Mouse (Mus musculus): Measurements from ENCODE around the gene Dmrtc2. TPM values are rescaled to one million over a fixed set of nuclear protein-coding genes. Genes with fewer than 3 reads are reported as not detected.
"Not testable (repeated sequence)": the region's sequence is repeated elsewhere in the genome, so short reads cannot be mapped to it uniquely, and the experiment has no call there.

Gene Dmrtc2
- polyA plus RNA-seq (2015; fragmentation: Nextera tagmentation; extraction: Ambion mirVana), result 0.30 and 0.47 TPM in 2 replicates

DNA sequence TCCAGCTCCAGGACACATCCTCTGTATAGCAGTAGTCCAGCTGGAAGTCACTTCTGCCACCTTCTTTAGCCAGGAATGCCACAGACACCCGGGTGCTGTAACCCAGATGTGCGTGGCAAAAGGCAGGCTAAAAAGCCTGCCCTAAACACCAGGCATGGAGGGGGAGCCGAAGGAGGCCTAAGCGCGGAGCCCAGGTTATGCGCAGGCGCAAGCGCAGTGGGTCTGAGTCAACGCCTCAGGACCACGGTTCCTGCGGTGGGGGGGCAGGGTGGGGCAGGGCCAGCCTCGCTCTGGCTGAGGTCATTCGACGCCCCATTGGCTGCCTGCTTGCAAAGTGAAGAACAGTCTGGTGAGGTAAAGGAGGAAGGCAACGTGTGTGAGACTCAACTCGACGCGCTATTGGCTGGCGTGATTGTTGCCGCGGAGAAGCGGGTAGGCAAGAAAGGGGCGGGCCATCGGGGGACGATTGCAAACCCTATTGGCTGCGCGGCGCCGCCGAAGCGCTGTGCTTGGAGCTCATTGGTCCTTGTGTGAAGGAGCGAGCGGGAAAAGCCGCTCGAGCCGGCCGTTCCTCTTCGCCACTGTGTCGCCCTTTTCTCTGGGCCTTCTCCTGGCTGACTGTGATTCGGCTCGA lies at the start of gene Dmrtc2, which contains the start of gene Lypd4:
Gene Dmrtc2, plus strand, starts transcription at position 526 of the 634 bp plus-strand sequence.
Gene Lypd4, minus strand, starts transcription at position 410 of the 634 bp plus-strand sequence.
- Histone ChIP-seq H3K4me3 (ENCODE audit: low read length) (no peak within 1 kb of the TSS), H3K9ac (ENCODE audit: low read depth, low read length) (no peak within 1 kb of the TSS), H3K27me3 (replicated peaks; ENCODE audit: control insufficient read depth, insufficient read depth, low read length) (no peaks in the 10 kb centered on the region; the same call in 1 of the 2 replicates), H3K9me3 (ENCODE audit: control insufficient read depth, low read length) (0 out of 2 replicates have a peak, but pooled peaks cover 3% of the 10 kb centered on the region), H3K4me1 (ENCODE audit: control insufficient read depth, insufficient read depth, low read depth, low read length) (no peaks in the 10 kb centered on the region), H3K36me3 (ENCODE audit: control insufficient read depth, insufficient read depth, low read length) (no peaks in the 10 kb centered on the region), H3K4me2 (ENCODE audit: low read length) (peak within 1 kb of the TSS; percentile 25), H3K27ac (ENCODE audit: low read depth, low read length) (no peak within 1 kb of the TSS)
- ATAC-seq, result peak; percentile 50; the same call in 1 of the 2 replicates
- WGBS, result 50% methylated on average over 35 of the region's 41 CpGs

DNA sequence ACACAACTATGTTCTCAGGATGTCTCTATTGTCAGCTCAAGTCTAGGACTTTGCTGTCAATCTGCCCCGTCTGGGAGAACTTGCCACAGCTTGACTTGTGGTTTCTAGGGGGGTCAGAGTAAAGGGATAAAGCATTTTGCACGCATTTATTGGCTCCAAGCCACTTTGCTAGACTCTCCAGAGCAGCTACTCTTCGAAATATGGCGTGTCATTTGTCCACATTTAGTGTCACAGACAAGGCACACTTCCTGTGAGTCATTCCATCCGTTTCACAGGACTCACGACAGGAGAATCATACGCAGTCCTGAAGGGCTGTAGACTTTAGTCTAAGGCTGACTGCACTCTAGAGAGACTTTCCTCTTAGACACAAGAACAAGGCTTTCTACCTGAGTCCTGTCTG lies 45.4 kb upstream of the Dmrtc2 start:
- Histone ChIP-seq H3K4me3 (ENCODE audit: low read length) (no peak overlapping the region), H3K4me1 (ENCODE audit: control insufficient read depth, insufficient read depth, low read depth, low read length) (no peaks in the 10 kb centered on the region), H3K27ac (ENCODE audit: low read depth, low read length) (no peak overlapping the region), H3K36me3 (ENCODE audit: control insufficient read depth, insufficient read depth, low read length) (no peaks in the 10 kb centered on the region), H3K9me3 (ENCODE audit: control insufficient read depth, low read length) (no peaks in the 10 kb centered on the region), H3K9ac (ENCODE audit: low read depth, low read length) (no peak overlapping the region), H3K4me2 (ENCODE audit: low read length) (no peak overlapping the region), H3K27me3 (replicated peaks; ENCODE audit: control insufficient read depth, insufficient read depth, low read length) (no peaks in the 10 kb centered on the region)
- ATAC-seq, result no peak
- 69% methylated on average over 7 of the region's 7 CpGs for WGBS

DNA sequence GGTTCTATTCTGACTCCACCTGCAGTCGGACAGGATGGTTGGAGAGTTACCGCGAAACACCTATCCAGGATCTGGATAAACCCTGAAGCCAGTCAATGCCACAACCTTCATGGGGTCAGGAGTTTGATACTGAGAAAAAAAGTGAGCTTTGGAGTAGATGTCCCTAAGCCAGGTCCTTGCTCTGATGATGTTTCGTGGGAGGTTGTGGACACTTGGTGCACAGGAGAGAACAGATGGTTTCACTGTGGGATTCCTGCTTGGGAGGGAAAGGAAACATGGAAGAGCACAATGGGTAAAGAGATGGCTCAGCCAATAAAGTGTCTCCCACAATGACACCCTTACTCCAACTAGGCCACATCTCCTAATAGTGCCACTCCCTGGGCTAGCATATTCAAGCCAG lies 42.7 kb upstream of the Dmrtc2 start:
- Histone ChIP-seq H3K4me3 (ENCODE audit: low read length) (no peak overlapping the region), H3K9me3 (ENCODE audit: control insufficient read depth, low read length) (no peaks in the 10 kb centered on the region), H3K27me3 (replicated peaks; ENCODE audit: control insufficient read depth, insufficient read depth, low read length) (no peaks in the 10 kb centered on the region), H3K36me3 (ENCODE audit: control insufficient read depth, insufficient read depth, low read length) (no peaks in the 10 kb centered on the region), H3K4me1 (ENCODE audit: control insufficient read depth, insufficient read depth, low read depth, low read length) (no peaks in the 10 kb centered on the region), H3K4me2 (ENCODE audit: low read length) (no peak overlapping the region), H3K9ac (ENCODE audit: low read depth, low read length) (no peak overlapping the region), H3K27ac (ENCODE audit: low read depth, low read length) (no peak overlapping the region)
- no peak for ATAC-seq
- 89% methylated on average over 4 of the region's 4 CpGs for WGBS

DNA sequence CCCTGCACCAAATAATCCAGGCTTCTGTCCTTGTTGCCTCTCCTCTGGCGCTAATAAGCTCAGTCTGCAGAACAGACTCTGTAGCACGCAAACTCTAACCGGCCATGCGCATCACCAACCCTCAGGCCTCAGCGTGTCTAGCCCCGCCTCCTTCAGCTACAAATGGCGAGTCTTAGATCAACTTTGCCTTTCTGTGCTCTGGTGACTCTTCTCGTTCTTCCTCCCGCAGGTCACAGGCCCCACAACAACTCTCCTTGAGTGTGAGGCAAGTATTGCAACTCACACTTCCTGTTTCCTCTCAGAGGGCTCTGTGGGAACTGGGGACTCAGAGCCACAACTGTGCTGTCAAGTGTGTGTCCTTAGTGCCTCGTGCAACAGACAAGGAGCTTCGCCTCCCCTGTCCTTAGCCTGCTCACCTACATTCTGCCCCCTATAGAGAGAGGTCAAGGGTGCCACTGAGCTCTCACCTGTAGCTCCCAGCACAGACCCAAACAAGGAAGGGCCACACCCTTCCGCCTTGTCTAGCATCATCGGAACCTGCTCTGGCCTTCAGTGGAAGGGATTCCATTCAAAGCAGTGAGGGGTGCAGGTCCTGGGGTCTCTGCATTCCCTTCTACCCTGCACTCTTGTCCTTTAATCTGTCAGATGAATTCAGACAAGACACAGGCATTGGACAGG lies 31.0 kb upstream of the Dmrtc2 start:
- ATAC-seq; H3K27ac ChIP-seq (ENCODE audit: low read depth, low read length); H3K4me3 ChIP-seq (ENCODE audit: low read length); H3K9ac ChIP-seq (ENCODE audit: low read depth, low read length); H3K36me3 ChIP-seq (ENCODE audit: control insufficient read depth, insufficient read depth, low read length); H3K4me2 ChIP-seq (ENCODE audit: low read length); H3K9me3 ChIP-seq (ENCODE audit: control insufficient read depth, low read length); H3K4me1 ChIP-seq (ENCODE audit: control insufficient read depth, insufficient read depth, low read depth, low read length); H3K27me3 ChIP-seq (replicated peaks; ENCODE audit: control insufficient read depth, insufficient read depth, low read length): not testable (repeated sequence)
- 68% methylated on average over 11 of the region's 13 CpGs for WGBS

DNA sequence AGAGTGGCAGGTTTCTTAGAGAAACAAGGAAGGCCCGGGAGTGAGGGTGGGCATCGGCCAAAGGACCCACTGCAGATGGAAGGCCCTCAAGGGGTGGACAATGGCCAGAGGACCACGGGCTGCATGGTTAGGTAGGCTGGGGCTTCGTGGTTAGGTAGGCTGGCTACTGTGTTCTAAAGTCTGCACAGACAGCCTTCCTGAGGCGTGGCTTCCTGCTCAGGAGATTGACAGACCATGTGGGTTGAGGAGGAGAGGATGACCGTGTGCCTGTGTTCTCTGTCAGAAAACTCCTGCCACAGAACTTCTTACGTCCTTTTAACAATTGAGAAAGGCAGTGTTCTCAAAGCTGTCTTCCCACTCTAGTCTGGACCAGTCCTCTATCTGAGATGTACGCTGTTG lies 30.4 kb upstream of the Dmrtc2 start:
- ATAC-seq, result no peak

GRCm38 (mm10) chr7:24840331-24840730 lies 29.5 kb upstream of the Dmrtc2 start:
- H3K4me3 ChIP-seq (ENCODE audit: low read length), result no peak overlapping the region
- no peak overlapping the region for H3K27ac ChIP-seq (ENCODE audit: low read depth, low read length)
- no peak overlapping the region for H3K9ac ChIP-seq (ENCODE audit: low read depth, low read length)
- H3K36me3 ChIP-seq (ENCODE audit: control insufficient read depth, insufficient read depth, low read length), result no peaks in the 10 kb centered on the region
- no peaks in the 10 kb centered on the region for H3K9me3 ChIP-seq (ENCODE audit: control insufficient read depth, low read length)
- no peak for ATAC-seq
- H3K4me2 ChIP-seq (ENCODE audit: low read length), result no peak overlapping the region
- no peaks in the 10 kb centered on the region for H3K4me1 ChIP-seq (ENCODE audit: control insufficient read depth, insufficient read depth, low read depth, low read length)
- WGBS, result 48% methylated on average over 3 of the region's 3 CpGs
- H3K27me3 ChIP-seq (replicated peaks; ENCODE audit: control insufficient read depth, insufficient read depth, low read length), result no peaks in the 10 kb centered on the region

More for the DNA sequence above, 30.4 kb upstream of the Dmrtc2 start:
- H3K36me3 ChIP-seq (ENCODE audit: control insufficient read depth, insufficient read depth, low read length), result no peaks in the 10 kb centered on the region
- no peak overlapping the region for H3K4me3 ChIP-seq (ENCODE audit: low read length)
- no peaks in the 10 kb centered on the region for H3K27me3 ChIP-seq (replicated peaks; ENCODE audit: control insufficient read depth, insufficient read depth, low read length)
- H3K4me1 ChIP-seq (ENCODE audit: control insufficient read depth, insufficient read depth, low read depth, low read length), result no peaks in the 10 kb centered on the region
- H3K9me3 ChIP-seq (ENCODE audit: control insufficient read depth, low read length), result no peaks in the 10 kb centered on the region
- no peak overlapping the region for H3K9ac ChIP-seq (ENCODE audit: low read depth, low read length)
- H3K4me2 ChIP-seq (ENCODE audit: low read length), result no peak overlapping the region
- no peak overlapping the region for H3K27ac ChIP-seq (ENCODE audit: low read depth, low read length)
- 86% methylated on average over 8 of the region's 8 CpGs for WGBS

DNA sequence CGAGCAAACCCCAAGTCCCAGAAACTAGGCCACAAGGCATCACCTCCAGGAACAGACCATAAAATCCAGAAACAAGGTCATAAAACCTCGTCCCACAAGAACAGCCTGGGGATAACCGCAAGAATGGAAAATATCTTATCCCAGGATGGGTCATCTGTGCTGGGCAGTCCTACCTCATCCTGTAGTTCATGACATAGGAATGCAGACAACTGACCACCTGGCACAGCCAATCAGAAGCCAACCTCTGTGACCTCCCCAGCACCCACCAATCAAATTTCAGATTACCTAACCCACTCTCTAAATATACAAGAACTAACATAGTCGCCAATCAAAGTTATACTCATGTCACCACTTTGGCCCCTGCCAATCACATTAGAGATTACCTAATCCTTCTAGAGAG lies 28.8 kb upstream of the Dmrtc2 start:
- ATAC-seq, result no peak
- no peak overlapping the region for H3K27ac ChIP-seq (ENCODE audit: low read depth, low read length)
- no peaks in the 10 kb centered on the region for H3K36me3 ChIP-seq (ENCODE audit: control insufficient read depth, insufficient read depth, low read length)
- no peaks in the 10 kb centered on the region for H3K9me3 ChIP-seq (ENCODE audit: control insufficient read depth, low read length)
- H3K4me1 ChIP-seq (ENCODE audit: control insufficient read depth, insufficient read depth, low read depth, low read length), result no peaks in the 10 kb centered on the region
- no peak overlapping the region for H3K4me2 ChIP-seq (ENCODE audit: low read length)
- H3K9ac ChIP-seq (ENCODE audit: low read depth, low read length), result no peak overlapping the region
- no peaks in the 10 kb centered on the region for H3K27me3 ChIP-seq (replicated peaks; ENCODE audit: control insufficient read depth, insufficient read depth, low read length)
- WGBS, result 74% methylated on average over 4 of the region's 4 CpGs
- no peak overlapping the region for H3K4me3 ChIP-seq (ENCODE audit: low read length)

- H3K4me2 ChIP-seq (ENCODE audit: low read length), result no peak overlapping the region
These were observed 25.7 kb upstream of the Dmrtc2 start for GRCm38 (mm10) chr7:24844144-24844543.

DNA sequence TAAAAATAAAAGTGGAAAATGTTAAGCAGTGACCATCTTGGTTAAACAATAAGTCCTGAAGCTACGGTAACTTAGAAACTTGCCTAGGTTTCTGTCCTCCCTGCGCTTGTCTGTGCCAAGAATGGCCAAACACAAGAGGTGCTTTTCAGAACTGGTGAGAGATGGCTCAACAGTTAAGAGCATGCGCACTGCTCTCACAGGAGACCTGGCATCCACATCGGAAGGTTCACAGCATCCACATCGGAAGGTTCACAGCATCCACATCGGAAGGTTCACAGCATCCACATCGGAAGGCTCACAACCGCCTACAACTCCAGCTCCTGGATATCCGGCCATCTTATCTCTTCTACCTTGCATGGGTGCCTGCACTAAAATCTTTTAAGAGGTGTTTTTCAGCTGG lies 24.7 kb upstream of the Dmrtc2 start:
- H3K9ac ChIP-seq (ENCODE audit: low read depth, low read length), result no peak overlapping the region
- H3K27ac ChIP-seq (ENCODE audit: low read depth, low read length), result no peak overlapping the region
- no peaks in the 10 kb centered on the region for H3K4me1 ChIP-seq (ENCODE audit: control insufficient read depth, insufficient read depth, low read depth, low read length)
- no peak overlapping the region for H3K4me3 ChIP-seq (ENCODE audit: low read length)
- no peak overlapping the region for H3K4me2 ChIP-seq (ENCODE audit: low read length)
- no peaks in the 10 kb centered on the region for H3K9me3 ChIP-seq (ENCODE audit: control insufficient read depth, low read length)
- H3K27me3 ChIP-seq (replicated peaks; ENCODE audit: control insufficient read depth, insufficient read depth, low read length), result no peaks in the 10 kb centered on the region
- WGBS, result 88% methylated on average over 9 of the region's 9 CpGs
- H3K36me3 ChIP-seq (ENCODE audit: control insufficient read depth, insufficient read depth, low read length), result no peaks in the 10 kb centered on the region
- no peak for ATAC-seq

More at GRCm38 (mm10) chr7:24844144-24844543, 25.7 kb upstream of the Dmrtc2 start:
- H3K9ac ChIP-seq (ENCODE audit: low read depth, low read length), result no peak overlapping the region
- 44% methylated on average over 5 of the region's 5 CpGs for WGBS
- H3K4me1 ChIP-seq (ENCODE audit: control insufficient read depth, insufficient read depth, low read depth, low read length), result no peaks in the 10 kb centered on the region
- H3K27me3 ChIP-seq (replicated peaks; ENCODE audit: control insufficient read depth, insufficient read depth, low read length), result no peaks in the 10 kb centered on the region
- no peak overlapping the region for H3K4me3 ChIP-seq (ENCODE audit: low read length)
- no peaks in the 10 kb centered on the region for H3K36me3 ChIP-seq (ENCODE audit: control insufficient read depth, insufficient read depth, low read length)
- no peak overlapping the region for H3K27ac ChIP-seq (ENCODE audit: low read depth, low read length)
- no peak for ATAC-seq
- no peaks in the 10 kb centered on the region for H3K9me3 ChIP-seq (ENCODE audit: control insufficient read depth, low read length)
